Mouse (Mus musculus): ENCODE results near the gene Rsf1. TPM values are rescaled to one million over a fixed set of nuclear protein-coding genes. Genes with fewer than 3 reads are reported as not detected.

Gene Rsf1
- 10 to 100 TPM; 42.3 to 45.4 TPM for total RNA-seq (2021)
- long read RNA-seq, full-length matches to known transcripts: 3 of 10 reads
- long read RNA-seq, partial matches to known transcripts: 2 of 10 reads
- long read RNA-seq, other reads (novel, unspliced or antisense): 5 of 10 reads

GRCm38 (mm10) chr7:97579067-97579975 lies at the start of gene Rsf1, which contains the start of gene Aamdc:
Gene Rsf1, plus strand, starts transcription at chr7:97579889.
Gene Aamdc, minus strand, starts transcription at chr7:97579497.
- DNase-seq (ENCODE audit: low spot score in 2 of 2): peak; percentile 92 to 93

- no peak for DNase-seq (ENCODE audit: low spot score in 2 of 2)
These were observed 44.2 kb upstream of the Rsf1 start for GRCm38 (mm10) chr7:97535531-97535930.

GRCm38 (mm10) chr7:97536571-97536970 lies 43.1 kb upstream of the Rsf1 start:
- no peak for DNase-seq (ENCODE audit: low spot score in 2 of 2)

- DNase-seq (ENCODE audit: low spot score in 2 of 2): no peak
These were observed 33.2 kb upstream of the Rsf1 start for GRCm38 (mm10) chr7:97546462-97546861.

GRCm38 (mm10) chr7:97549301-97549700 lies 30.4 kb upstream of the Rsf1 start:
- DNase-seq (ENCODE audit: low spot score in 2 of 2): no peak

- DNase-seq (ENCODE audit: low spot score in 2 of 2): no peak
These were observed 29.0 kb upstream of the Rsf1 start for GRCm38 (mm10) chr7:97550673-97551072.

GRCm38 (mm10) chr7:97563576-97563975 lies 16.1 kb upstream of the Rsf1 start:
- DNase-seq (ENCODE audit: low spot score in 2 of 2): no peak

GRCm38 (mm10) chr7:97569372-97569771 lies 10.3 kb upstream of the Rsf1 start:
- no peak for DNase-seq (ENCODE audit: low spot score in 2 of 2)

GRCm38 (mm10) chr7:97570389-97570788 lies 9.3 kb upstream of the Rsf1 start:
- DNase-seq (ENCODE audit: low spot score in 2 of 2): no peak

GRCm38 (mm10) chr7:97578361-97579066 lies 1.2 kb upstream of the Rsf1 start:
- peak; percentile 48 to 55 for DNase-seq (ENCODE audit: low spot score in 2 of 2)

GRCm38 (mm10) chr7:97579976-97580842 lies 520 bp downstream of the Rsf1 start:
- peak; percentile 58 to 74 for DNase-seq (ENCODE audit: low spot score in 2 of 2)

GRCm38 (mm10) chr7:97580843-97581214 lies 1.1 kb downstream of the Rsf1 start:
- DNase-seq (ENCODE audit: low spot score in 2 of 2): peak; percentile 69 to 76

- DNase-seq (ENCODE audit: low spot score in 2 of 2): no peak
These were observed 8.8 kb downstream of the Rsf1 start for GRCm38 (mm10) chr7:97588506-97588905.

- DNase-seq (ENCODE audit: low spot score in 2 of 2): no peak
These were observed 10.8 kb downstream of the Rsf1 start for GRCm38 (mm10) chr7:97590488-97590887.

GRCm38 (mm10) chr7:97591336-97591735 lies 11.6 kb downstream of the Rsf1 start:
- DNase-seq (ENCODE audit: low spot score in 2 of 2): no peak

- DNase-seq (ENCODE audit: low spot score in 2 of 2): no peak
These were observed 12.7 kb downstream of the Rsf1 start for GRCm38 (mm10) chr7:97592396-97592795.

- no peak for DNase-seq (ENCODE audit: low spot score in 2 of 2)
These were observed 13.8 kb downstream of the Rsf1 start for GRCm38 (mm10) chr7:97593535-97593934.

GRCm38 (mm10) chr7:97598548-97598947 lies 18.9 kb downstream of the Rsf1 start:
- no peak for DNase-seq (ENCODE audit: low spot score in 2 of 2)

GRCm38 (mm10) chr7:97621346-97621745 lies 41.7 kb downstream of the Rsf1 start:
- DNase-seq (ENCODE audit: low spot score in 2 of 2): no peak

GRCm38 (mm10) chr7:97622676-97623075 lies 43.0 kb downstream of the Rsf1 start:
- no peak for DNase-seq (ENCODE audit: low spot score in 2 of 2)

GRCm38 (mm10) chr7:97623402-97623801 lies 43.7 kb downstream of the Rsf1 start:
- no peak for DNase-seq (ENCODE audit: low spot score in 2 of 2)

All from layer of hippocampus, postnatal 10 days (tissue).